Mouse (Mus musculus) midbrain, embryonic 12.5 days (tissue): ENCODE results near the gene Arpc3. TPM values are rescaled to one million over a fixed set of nuclear protein-coding genes. Genes with fewer than 3 reads are reported as not detected.

Source experiments
- ATAC-seq: fragments of 200-750 bp; cut with Nextera tagmentation; 2 replicates; pipeline ENCODE4 v1.8.0; 2017; ENCODE audit warnings: low read depth, moderate TSS enrichment, moderate library complexity; ENCODE audit not compliant: low FRiP score
- H3K27ac ChIP-seq: fragments of 300-500 bp; sonication (generic); replicated peaks from 2 replicates; pipeline ENCODE4 v1.5.1; 2016; ENCODE audit warnings: mild to moderate bottlenecking
- H3K27me3 ChIP-seq: fragments of 300-500 bp; sonication (generic); 2 replicates; pipeline ENCODE4 v1.6.1; 2016; ENCODE audit warnings: mild to moderate bottlenecking
- H3K36me3 ChIP-seq: fragments of 300-500 bp; sonication (generic); 2 replicates; pipeline ENCODE4 v1.6.1; 2016
- H3K4me1 ChIP-seq: fragments of 300-500 bp; sonication (generic); 2 replicates; pipeline ENCODE4 v1.6.1; 2016
- H3K4me2 ChIP-seq: fragments of 300-500 bp; sonication (generic); replicated peaks from 2 replicates; pipeline ENCODE4 v1.6.1; 2016; ENCODE audit warnings: mild to moderate bottlenecking, moderate library complexity
- H3K4me3 ChIP-seq: fragments of 300-500 bp; sonication (generic); 2 replicates; pipeline ENCODE4 v1.5.1; 2016; ENCODE audit warnings: mild to moderate bottlenecking
- H3K9ac ChIP-seq: fragments of 300-500 bp; sonication (generic); replicated peaks from 2 replicates; pipeline ENCODE4 v1.6.1; 2016; ENCODE audit warnings: mild to moderate bottlenecking, moderate library complexity
- H3K9me3 ChIP-seq: fragments of 300-500 bp; sonication (generic); 2 replicates; pipeline ENCODE4 v1.6.1; 2016; ENCODE audit warnings: mild to moderate bottlenecking
- WGBS: fragments of 180-500 bp; shearing (Covaris S2); methylation state at CpG from one replicate; pipeline ENCODE4 v1.1.7; 2016; 5-methylcytosine and 5-hydroxymethylcytosine counted together
- polyA plus RNA-seq: library from polyadenylated mRNA; unstranded; fragments of >200 nt; fragmentation: Nextera tagmentation; extraction: Ambion mirVana; gene quantifications from 2 replicates; pipeline ENCODE4 v1.2.1, GENCODE M21; 2016

The Arpc3 gene
- polyA plus RNA-seq: 117 and 118 TPM in 2 replicates

DNA sequence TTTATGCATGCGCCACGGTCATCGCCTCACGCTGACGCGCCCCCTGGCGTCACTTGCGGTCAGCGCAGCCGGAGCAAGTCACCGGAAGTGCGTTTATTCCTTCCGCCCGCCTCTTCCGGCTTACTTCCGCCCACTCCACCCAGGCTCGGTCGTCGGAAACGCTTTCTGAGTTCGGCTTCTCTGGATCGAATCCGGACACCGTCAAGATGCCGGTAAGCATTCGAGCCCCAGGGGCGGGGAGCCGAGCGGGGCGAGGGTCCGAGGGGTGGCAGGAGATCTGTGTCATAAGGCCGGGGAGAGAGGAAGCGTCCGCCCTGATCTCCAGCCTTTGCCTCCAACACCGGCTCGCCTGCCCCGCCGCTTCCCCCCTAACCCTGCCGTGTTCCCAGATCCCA lies at the start of gene Arpc3:
Gene Arpc3, plus strand, starts transcription at position 93 of the 395 bp plus-strand sequence.
- peaks cover 5% of the 10 kb centered on the region for H3K36me3 ChIP-seq
- H3K4me3 ChIP-seq: peak within 1 kb of the TSS; percentile 66
- H3K4me1 ChIP-seq: peaks cover 14% of the 10 kb centered on the region
- peak; percentile 73; the same call in 1 of the 2 replicates for ATAC-seq
- H3K27ac ChIP-seq: peak within 1 kb of the TSS; percentile 4; the same call in 1 of the 2 replicates
- H3K9ac ChIP-seq: peak within 1 kb of the TSS; percentile 77
- no peaks in the 10 kb centered on the region for H3K9me3 ChIP-seq
- WGBS: under 1% methylated on average over 39 of the region's 39 CpGs
- peak within 1 kb of the TSS; percentile 86 for H3K4me2 ChIP-seq
- no peaks in the 10 kb centered on the region for H3K27me3 ChIP-seq

DNA sequence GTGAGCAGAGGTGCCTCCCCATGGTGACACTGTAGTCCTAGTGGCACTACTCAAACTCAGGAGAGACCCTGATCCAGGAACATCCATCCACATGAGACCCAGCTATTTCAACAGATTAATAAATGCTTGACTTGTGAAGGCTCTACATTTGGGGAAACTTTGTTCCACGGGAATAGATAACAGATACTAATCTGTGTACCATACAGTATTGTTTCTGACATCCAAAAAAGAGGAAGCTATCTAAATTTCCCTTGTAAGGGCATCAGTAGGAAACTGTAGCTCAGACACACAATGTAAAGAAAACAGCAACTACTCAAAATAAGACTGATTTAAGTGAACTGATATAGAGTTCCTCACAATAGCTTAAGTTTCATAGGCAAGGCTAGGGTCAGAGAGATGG lies 48.8 kb upstream of the Arpc3 start:
- H3K4me3 ChIP-seq: no peak overlapping the region
- 81% methylated on average over 1 of the region's 1 CpGs for whole genome bisulfite sequencing
- H3K4me1 ChIP-seq: no peaks in the 10 kb centered on the region
- H3K27me3 ChIP-seq: no peaks in the 10 kb centered on the region
- H3K9me3 ChIP-seq: no peaks in the 10 kb centered on the region
- H3K36me3 ChIP-seq: no peaks in the 10 kb centered on the region
- no peak overlapping the region for H3K27ac ChIP-seq
- 0 out of 2 replicates have a peak overlapping the region, but pooled peaks have one; percentile 8 for H3K9ac ChIP-seq
- no peak for ATAC-seq
- no peak overlapping the region for H3K4me2 ChIP-seq

DNA sequence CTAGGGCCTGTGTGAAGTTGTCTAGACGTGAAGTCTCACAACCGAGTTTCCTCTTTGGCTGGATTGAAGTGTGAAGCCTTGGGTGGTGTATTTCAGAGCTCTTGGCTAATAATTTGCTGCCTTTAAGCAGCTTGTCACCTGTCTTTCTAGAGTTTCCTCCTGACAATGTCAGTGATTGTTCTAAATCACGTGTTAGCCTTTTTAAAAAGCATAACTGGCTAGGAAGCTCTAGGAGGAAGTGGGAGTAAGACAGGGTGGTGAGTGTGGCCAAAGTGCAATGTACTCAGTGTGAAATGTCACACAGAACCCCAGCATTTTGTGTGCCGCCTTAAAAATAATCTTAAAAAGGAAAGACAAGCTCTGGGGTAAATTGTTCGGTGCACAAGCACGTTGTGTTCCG lies 47.9 kb upstream of the Arpc3 start:
- H3K9ac ChIP-seq: no peak overlapping the region
- no peaks in the 10 kb centered on the region for H3K36me3 ChIP-seq
- no peak overlapping the region for H3K4me2 ChIP-seq
- no peaks in the 10 kb centered on the region for H3K4me1 ChIP-seq
- H3K4me3 ChIP-seq: no peak overlapping the region
- H3K27ac ChIP-seq: no peak overlapping the region
- H3K9me3 ChIP-seq: no peaks in the 10 kb centered on the region
- ATAC-seq: no peak
- WGBS: 54% methylated on average over 7 of the region's 7 CpGs
- no peaks in the 10 kb centered on the region for H3K27me3 ChIP-seq

DNA sequence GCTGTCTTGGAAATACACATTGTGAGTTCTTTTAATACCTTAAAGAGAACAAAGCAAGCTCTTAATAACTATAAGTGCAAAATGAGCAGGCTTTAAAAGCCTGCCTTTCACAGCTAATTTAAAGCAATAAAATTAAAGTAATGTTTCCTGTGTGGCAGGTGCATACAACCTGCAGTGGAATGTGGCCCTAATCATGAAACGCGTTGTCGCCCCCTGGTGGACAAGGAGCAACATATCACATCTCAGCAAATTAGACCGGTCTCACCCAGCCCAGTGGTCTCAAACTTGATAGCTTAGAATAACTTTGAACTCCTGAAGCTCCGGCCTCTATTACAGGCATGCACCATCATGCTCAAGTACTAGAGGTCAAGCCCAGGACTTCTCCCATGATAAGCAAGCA lies 47.4 kb upstream of the Arpc3 start:
- no peak for ATAC-seq
- no peak overlapping the region for H3K4me3 ChIP-seq

DNA sequence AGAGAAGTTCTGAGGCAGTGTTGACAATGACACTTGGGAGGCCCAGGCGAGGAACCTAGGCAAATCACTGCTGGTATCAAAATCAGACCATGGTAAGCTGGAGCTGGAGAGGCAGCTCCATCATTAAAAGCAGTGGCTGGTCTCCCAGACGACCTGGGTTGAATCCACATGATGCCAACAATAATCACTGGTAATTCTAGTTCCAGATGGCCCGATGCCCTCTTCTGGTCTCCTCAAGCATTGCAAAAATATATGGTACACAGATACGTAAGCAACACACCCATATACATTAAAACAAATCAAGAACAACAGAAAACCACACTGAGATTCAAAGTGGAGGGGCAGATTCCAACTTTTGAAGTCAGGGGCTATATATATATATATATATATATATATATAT lies 45.9 kb upstream of the Arpc3 start:
- H3K27me3 ChIP-seq: no peaks in the 10 kb centered on the region
- H3K36me3 ChIP-seq: no peaks in the 10 kb centered on the region
- H3K9me3 ChIP-seq: no peaks in the 10 kb centered on the region
- H3K27ac ChIP-seq: no peak overlapping the region
- H3K4me1 ChIP-seq: no peaks in the 10 kb centered on the region
- H3K4me2 ChIP-seq: no peak overlapping the region
- H3K4me3 ChIP-seq: no peak overlapping the region
- H3K9ac ChIP-seq: no peak overlapping the region
- ATAC-seq: no peak
- WGBS: 81% methylated on average over 4 of the region's 4 CpGs

More for the DNA sequence above, 47.4 kb upstream of the Arpc3 start:
- Histone ChIP-seq H3K4me1 (no peaks in the 10 kb centered on the region), H3K27me3 (no peaks in the 10 kb centered on the region), H3K4me2 (no peak overlapping the region), H3K36me3 (no peaks in the 10 kb centered on the region), H3K27ac (no peak overlapping the region), H3K9me3 (no peaks in the 10 kb centered on the region), H3K9ac (no peak overlapping the region)
- WGBS: 13% methylated on average over 5 of the region's 5 CpGs

DNA sequence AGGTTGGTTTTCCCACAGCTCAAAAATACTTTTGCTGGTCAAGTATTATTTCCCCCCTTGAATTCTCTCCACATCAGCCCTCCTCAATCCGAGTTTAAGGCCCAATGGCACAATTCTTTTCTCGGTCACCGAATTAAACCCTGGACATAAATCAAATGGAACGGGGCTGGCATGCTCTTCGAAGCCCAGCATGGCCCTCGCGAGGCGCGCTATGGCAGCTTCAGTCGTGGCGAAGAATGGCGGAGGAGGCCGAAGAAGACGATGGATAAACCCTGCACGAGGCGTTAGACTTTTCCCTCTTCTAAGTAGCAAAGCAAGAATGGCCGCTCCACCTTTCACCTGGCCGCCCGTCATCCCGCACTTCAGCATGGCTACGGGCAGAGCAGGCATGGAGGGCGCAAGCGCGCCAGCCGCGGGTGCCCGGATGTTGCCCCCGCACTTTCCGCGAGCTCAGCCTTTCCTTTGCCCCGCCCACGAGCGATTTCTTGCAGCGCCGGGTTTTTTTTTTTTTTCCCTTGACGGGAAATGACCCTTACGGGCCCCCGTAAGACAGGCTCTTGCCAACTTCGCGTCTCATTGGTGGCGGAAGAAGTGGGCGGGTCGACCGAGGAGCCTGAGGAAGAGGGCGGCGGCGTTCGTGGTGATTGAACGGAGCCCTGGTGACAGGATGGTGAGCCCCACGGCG lies 37.7 kb upstream of the Arpc3 start, which contains the start of the genes Rad9b and Vps29:
Gene Rad9b, minus strand, starts transcription at position 427 of the 685 bp plus-strand sequence.
Gene Vps29, plus strand, starts transcription at position 563 of the 685 bp plus-strand sequence.
- Histone ChIP-seq H3K36me3 (peaks cover 5% of the 10 kb centered on the region), H3K27ac (peak within 1 kb of the TSS; percentile 78), H3K9me3 (no peaks in the 10 kb centered on the region), H3K4me3 (peak within 1 kb of the TSS; percentile 89), H3K4me2 (peak within 1 kb of the TSS; percentile 80), H3K27me3 (no peaks in the 10 kb centered on the region), H3K9ac (peak within 1 kb of the TSS; percentile 89), H3K4me1 (peaks cover 9% of the 10 kb centered on the region)
- peak; percentile 96 for ATAC-seq
- WGBS: 3% methylated on average over 51 of the region's 51 CpGs

DNA sequence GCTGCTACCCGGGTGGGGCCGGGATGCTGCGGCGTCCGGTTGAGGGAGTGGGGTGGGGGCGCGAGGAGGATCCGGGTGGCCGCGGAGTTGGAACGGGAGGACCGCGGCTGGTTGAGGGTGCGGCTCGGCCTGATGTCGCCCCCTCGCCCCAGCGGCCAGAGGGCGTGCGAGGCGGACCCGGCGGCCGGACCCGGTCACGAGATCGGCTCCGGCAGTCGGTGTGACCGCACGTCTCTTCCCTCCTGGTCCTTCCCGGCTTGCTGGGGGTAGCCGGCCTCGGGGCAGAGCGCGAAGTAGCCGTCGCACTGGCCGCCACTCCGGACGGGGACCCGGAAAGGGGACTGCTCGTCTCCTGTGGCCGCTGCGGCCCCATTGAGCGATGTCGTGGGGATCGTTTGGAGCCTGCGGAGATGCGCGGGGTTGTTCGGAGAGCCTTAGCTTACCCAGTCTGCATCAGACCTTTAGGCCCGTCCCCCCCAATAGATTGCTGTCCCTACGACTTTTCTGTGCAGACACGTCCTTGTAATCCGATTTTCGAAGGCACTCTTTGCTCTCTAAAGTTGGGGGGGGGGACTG lies 37.1 kb upstream of the Arpc3 start:
- H3K4me2 ChIP-seq: peak overlapping the region; percentile 80
- no peak for ATAC-seq
- H3K27me3 ChIP-seq: no peaks in the 10 kb centered on the region
- H3K9me3 ChIP-seq: no peaks in the 10 kb centered on the region
- peak overlapping the region; percentile 78 for H3K27ac ChIP-seq
- peaks cover 9% of the 10 kb centered on the region for H3K36me3 ChIP-seq
- H3K9ac ChIP-seq: peak overlapping the region; percentile 89
- H3K4me3 ChIP-seq: peak overlapping the region; percentile 89
- peaks cover 9% of the 10 kb centered on the region for H3K4me1 ChIP-seq
- WGBS: under 1% methylated on average over 55 of the region's 57 CpGs

DNA sequence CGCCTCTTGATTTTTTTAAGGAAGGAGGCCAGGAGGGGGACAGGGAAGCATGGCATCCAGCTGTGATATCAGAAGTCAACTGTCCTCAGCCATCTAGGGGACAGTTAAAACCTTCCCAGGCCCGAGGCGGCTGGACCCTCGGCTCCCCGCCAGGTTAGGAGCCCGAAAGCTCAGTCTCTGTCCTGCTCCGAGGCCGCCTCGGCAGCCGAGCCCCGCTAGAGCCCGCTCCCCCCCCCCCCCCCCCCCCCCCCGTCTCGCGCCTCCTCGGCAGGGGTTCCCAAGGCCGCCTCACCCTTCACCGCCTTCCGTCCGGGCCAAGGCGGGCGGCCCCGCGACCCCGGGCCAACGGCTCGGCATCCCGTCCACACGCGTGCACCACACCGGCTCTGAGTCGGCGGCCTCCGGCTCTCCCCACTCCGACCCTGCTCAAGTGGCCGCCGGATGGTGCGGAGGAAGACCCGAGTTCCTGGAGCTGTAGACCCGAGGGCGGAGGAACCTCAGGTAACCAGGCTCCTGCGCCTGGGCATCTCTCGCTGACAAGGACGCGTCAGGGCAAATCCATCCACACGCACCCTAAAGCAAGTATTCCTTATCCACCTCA lies 20.0 kb upstream of the Arpc3 start, which contains the start of gene Gpn3:
Gene Gpn3, plus strand, starts transcription at position 286 of the 601 bp plus-strand sequence.
- Histone ChIP-seq H3K9me3 (no peaks in the 10 kb centered on the region), H3K36me3 (peaks cover 46% of the 10 kb centered on the region), H3K4me2 (peak within 1 kb of the TSS; percentile 73), H3K4me3 (peak within 1 kb of the TSS; percentile 82), H3K27ac (peak within 1 kb of the TSS; percentile 98), H3K4me1 (peaks cover 21% of the 10 kb centered on the region), H3K9ac (peak within 1 kb of the TSS; percentile 85), H3K27me3 (no peaks in the 10 kb centered on the region)
- WGBS: under 1% methylated on average over 30 of the region's 46 CpGs
- ATAC-seq: peak; percentile 84

DNA sequence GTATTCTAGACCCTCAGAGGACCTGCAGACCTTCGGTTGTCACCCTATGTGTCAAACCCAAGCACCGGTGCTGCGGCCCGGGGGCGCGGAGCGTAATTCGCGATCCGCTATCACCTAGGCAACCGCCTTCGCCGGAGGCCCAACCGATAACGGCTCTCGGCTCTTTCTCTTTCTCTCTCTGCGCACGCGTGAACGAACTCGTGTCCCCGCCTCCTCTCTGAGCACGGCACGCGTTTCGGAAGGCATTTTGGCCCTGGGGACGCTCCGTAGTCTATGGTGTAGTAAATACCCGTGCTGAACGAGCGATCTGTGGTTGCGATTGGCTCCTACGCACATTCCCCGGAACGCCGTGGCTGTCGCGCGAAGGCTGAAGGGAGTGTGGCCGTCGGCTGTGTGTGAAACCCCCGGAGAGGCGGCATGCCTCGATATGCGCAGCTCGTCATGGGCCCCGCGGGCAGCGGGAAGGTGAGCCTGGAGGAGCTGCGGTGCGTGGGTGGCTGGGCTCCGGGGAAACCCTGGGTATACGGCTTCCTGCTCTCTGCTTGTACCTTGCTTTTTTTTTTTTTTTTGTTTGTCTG lies 19.4 kb upstream of the Arpc3 start, which contains the start of gene Fam216a:
Gene Fam216a, minus strand, starts transcription at position 173 of the 578 bp plus-strand sequence.
- Histone ChIP-seq H3K9me3 (no peaks in the 10 kb centered on the region), H3K27me3 (no peaks in the 10 kb centered on the region), H3K36me3 (peaks cover 44% of the 10 kb centered on the region), H3K4me3 (peak within 1 kb of the TSS; percentile 82), H3K27ac (peak within 1 kb of the TSS; percentile 98), H3K4me2 (peak within 1 kb of the TSS; percentile 73), H3K9ac (peak within 1 kb of the TSS; percentile 85), H3K4me1 (peaks cover 21% of the 10 kb centered on the region)
- peak; percentile 92 for ATAC-seq
- WGBS: under 1% methylated on average over 53 of the region's 53 CpGs

DNA sequence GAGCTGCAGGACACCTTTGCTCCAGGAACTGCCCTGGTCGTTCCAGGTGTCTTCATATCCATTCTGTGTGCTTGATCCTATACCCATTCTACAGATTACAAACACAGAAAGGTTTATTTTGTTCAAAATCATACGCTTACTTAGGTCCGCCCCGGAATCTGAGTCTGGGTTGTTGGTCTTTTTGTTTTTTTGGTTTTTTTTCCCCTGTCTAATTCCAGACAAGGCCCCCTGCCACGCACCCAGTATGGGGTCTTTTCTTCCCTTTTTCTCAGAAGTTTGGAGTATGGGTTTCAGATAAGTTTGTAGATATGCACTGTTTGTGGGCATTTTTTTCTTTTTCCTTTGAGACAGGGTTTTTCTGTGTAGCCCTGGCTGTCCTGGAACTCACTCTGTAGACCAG lies 18.8 kb upstream of the Arpc3 start:
- ATAC-seq: no peak
- Histone ChIP-seq H3K4me3 (peak overlapping the region; percentile 82), H3K9ac (peak overlapping the region; percentile 69), H3K27me3 (no peaks in the 10 kb centered on the region), H3K4me2 (peak overlapping the region; percentile 73), H3K4me1 (peaks cover 21% of the 10 kb centered on the region), H3K36me3 (peaks cover 38% of the 10 kb centered on the region), H3K9me3 (no peaks in the 10 kb centered on the region), H3K27ac (peak overlapping the region; percentile 98)
- 4% methylated on average over 5 of the region's 5 CpGs for WGBS

DNA sequence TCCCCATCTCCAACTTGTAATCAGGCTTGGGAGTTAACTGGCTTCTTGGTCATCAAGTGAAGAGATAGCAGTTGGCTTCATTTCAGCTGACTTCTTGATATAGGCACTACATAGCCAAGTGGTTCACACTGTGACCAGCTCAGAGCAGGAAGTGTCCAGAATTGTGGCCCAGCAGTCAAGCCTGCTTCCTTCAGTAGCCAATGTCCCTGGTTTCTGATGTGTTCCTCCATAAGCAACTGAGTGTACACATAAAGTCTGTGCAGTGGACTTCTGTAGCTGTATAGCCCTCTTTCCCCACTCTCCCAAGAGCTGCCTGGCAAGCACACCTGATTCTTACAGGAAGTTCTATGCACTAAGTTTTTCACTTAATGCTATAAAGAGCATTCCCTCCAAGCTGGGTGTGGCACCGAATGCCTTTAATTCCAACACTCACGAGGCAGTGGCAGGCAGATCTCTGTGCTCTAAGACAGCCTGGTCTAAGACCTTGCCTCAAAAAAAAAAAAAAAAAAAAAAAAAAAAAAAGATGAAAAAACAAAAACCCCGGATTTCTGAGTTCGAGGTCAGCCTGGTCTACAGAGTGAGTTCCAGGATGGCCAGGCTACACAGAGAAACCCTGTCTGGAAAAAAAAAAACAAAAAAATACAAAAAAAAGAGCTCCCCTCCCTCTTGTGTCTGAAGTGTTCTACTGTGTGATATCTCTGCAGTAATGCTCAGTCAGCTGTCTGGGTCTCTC lies 14.4 kb upstream of the Arpc3 start:
- no peaks in the 10 kb centered on the region for H3K9me3 ChIP-seq
- WGBS: 91% methylated on average over 4 of the region's 4 CpGs
- no peak overlapping the region for H3K9ac ChIP-seq
- peaks cover 55% of the 10 kb centered on the region for H3K36me3 ChIP-seq
- peaks cover 12% of the 10 kb centered on the region for H3K4me1 ChIP-seq
- ATAC-seq: no peak
- H3K4me2 ChIP-seq: no peak overlapping the region
- H3K27me3 ChIP-seq: no peaks in the 10 kb centered on the region
- no peak overlapping the region for H3K27ac ChIP-seq
- no peak overlapping the region for H3K4me3 ChIP-seq
